Mouse (Mus musculus): Measurements from ENCODE around the gene Map2k1.

DNA sequence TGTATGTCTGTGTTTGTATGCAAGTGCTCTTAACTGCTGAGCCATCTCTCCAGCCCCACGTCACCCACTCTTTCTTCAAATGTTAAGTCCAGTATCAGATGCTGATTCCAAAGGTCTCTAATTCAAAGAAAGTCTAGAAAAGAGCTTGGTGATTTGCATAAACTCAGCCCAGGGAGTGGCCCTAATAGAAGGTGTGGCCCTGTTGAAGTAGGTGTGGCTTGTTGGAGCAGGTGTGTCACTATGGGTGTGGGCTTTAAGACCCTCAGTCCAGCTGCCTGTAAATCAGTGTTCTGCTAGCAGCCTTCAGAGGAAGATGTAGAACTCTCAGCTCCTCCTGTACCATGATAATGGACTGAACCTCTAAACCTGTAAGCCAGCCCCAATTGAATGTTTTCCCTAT, 13.8 kb upstream of the Map2k1 start:
- TF ChIP-seq CTCF (conservative IDR thresholded peaks at IDR 0.05; ENCODE audit: low read length) = no peak
- TF ChIP-seq NANOG (IDR thresholded peaks at IDR 0.05; ENCODE audit: borderline replicate concordance, low read length) = no peak

Data from E14TG2a.4 (cell line).